Mouse (Mus musculus): Measurements from ENCODE around the gene Anxa8. TPM values are rescaled to one million over a fixed set of nuclear protein-coding genes. Genes with fewer than 3 reads are reported as not detected.

Anxa8 gene
- polyA plus RNA-seq, 1 experiment from 2014 or later: not detected

GRCm38 (mm10) chr14:34089796-34090195 lies 4.0 kb downstream of the Anxa8 start:
- Histone ChIP-seq H3K9ac (no peak overlapping the region), H3K27me3 (replicated peaks) (no peaks in the 10 kb centered on the region), H3K9me3 (replicated peaks) (no peaks in the 10 kb centered on the region), H3K4me1 (no peaks in the 10 kb centered on the region), H3K36me3 (no peaks in the 10 kb centered on the region), H3K27ac (no peak overlapping the region), H3K4me2 (no peak overlapping the region), H3K4me3 (no peak overlapping the region)
- 76% methylated on average over 8 of the region's 8 CpGs for WGBS (ENCODE audit: insufficient replicate concordance)
- no peak for ATAC-seq

GRCm38 (mm10) chr14:34091475-34091874 lies 5.7 kb downstream of the Anxa8 start:
- Histone ChIP-seq H3K9me3 (replicated peaks) (no peaks in the 10 kb centered on the region), H3K9ac (no peak overlapping the region), H3K4me2 (no peak overlapping the region), H3K27me3 (replicated peaks) (no peaks in the 10 kb centered on the region), H3K4me1 (no peaks in the 10 kb centered on the region), H3K27ac (no peak overlapping the region), H3K36me3 (no peaks in the 10 kb centered on the region), H3K4me3 (no peak overlapping the region)
- WGBS (ENCODE audit: insufficient replicate concordance): 67% methylated on average over 5 of the region's 5 CpGs
- ATAC-seq: no peak

DNA sequence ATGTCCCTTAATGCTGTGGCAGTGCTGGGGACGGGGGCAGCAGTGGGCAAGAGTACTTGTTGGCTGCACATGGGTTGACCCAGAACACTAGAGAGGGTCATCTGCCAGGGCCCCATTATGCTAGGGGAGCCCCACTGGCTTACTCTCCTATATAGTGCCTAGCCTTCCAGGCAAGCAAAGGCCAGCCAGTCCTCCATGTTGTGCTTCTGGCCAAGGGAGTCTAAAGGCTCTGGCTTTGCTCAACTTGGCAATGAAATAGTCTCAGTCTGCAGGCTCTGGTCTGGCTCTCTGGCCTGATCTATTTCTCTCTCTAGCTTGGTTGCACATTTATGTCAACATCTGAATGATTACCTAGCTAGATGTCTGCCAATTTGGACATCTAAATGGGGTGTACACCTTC lies 7.1 kb downstream of the Anxa8 start:
- ATAC-seq: no peak
- 59% methylated on average over 1 of the region's 1 CpGs for WGBS (ENCODE audit: insufficient replicate concordance)
- Histone ChIP-seq H3K36me3 (no peaks in the 10 kb centered on the region), H3K27me3 (replicated peaks) (no peaks in the 10 kb centered on the region), H3K4me1 (no peaks in the 10 kb centered on the region), H3K4me2 (no peak overlapping the region), H3K9me3 (replicated peaks) (no peaks in the 10 kb centered on the region), H3K9ac (no peak overlapping the region), H3K27ac (no peak overlapping the region), H3K4me3 (no peak overlapping the region)

GRCm38 (mm10) chr14:34096161-34096560 lies 10.4 kb downstream of the Anxa8 start:
- H3K9ac ChIP-seq: no peak overlapping the region
- no peaks in the 10 kb centered on the region for H3K27me3 ChIP-seq (replicated peaks)
- no peaks in the 10 kb centered on the region for H3K4me1 ChIP-seq
- no peak overlapping the region for H3K4me3 ChIP-seq
- H3K9me3 ChIP-seq (replicated peaks): no peaks in the 10 kb centered on the region
- H3K27ac ChIP-seq: no peak overlapping the region
- no peaks in the 10 kb centered on the region for H3K36me3 ChIP-seq
- no peak overlapping the region for H3K4me2 ChIP-seq
- no peak for ATAC-seq
- WGBS (ENCODE audit: insufficient replicate concordance): 60% methylated on average over 5 of the region's 5 CpGs

DNA sequence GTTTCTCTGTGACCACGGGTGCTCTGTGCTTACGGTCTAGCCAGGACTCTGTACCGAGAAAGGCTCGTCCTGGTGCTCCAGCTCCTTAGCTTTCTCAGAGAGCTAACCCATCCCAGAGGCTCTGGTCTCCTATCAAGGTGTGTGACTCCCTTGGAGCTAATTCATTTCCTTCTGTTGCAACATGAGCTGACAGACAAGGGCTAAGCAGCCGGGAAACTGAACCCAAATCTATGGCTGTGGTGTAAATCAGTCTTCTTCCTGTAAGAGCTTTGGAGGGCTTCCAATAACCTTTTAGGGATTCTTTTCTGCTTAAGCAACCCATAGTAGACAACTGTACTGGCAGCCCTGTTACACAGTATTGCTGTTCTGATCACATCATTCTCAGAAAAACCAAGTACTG lies 16.8 kb downstream of the Anxa8 start, which contains the start of gene A630023A22Rik:
Gene A630023A22Rik, minus strand, starts transcription at position 154 of the 400 bp plus-strand sequence.
- no peak within 1 kb of the TSS for H3K4me3 ChIP-seq
- no peak within 1 kb of the TSS for H3K4me2 ChIP-seq
- WGBS (ENCODE audit: insufficient replicate concordance): 56% methylated on average over 5 of the region's 5 CpGs
- H3K27me3 ChIP-seq (replicated peaks): no peaks in the 10 kb centered on the region
- H3K9me3 ChIP-seq (replicated peaks): no peaks in the 10 kb centered on the region
- H3K36me3 ChIP-seq: no peaks in the 10 kb centered on the region
- H3K4me1 ChIP-seq: no peaks in the 10 kb centered on the region
- ATAC-seq: no peak
- no peak within 1 kb of the TSS for H3K27ac ChIP-seq
- H3K9ac ChIP-seq: no peak within 1 kb of the TSS

DNA sequence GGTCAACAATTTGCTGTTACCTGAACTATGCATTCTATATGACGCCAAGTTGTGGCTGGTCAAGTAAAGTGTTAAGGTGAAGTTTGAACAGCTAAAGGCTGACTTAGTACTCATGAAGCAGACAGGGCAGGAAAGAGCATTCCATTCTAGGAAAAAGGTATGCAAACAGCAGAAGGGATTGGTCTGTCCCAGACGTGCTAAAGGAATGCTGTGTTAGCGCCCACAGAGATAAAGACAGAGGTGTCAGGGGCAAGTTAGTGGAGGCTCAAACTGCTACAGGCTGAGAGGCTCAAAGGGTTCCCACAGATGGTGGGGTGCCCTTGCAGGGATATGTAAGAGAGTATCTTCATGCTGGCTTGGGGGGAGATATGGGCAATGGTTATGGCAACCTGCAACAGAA lies 18.1 kb downstream of the Anxa8 start:
- Histone ChIP-seq H3K9ac (no peak overlapping the region), H3K27me3 (replicated peaks) (no peaks in the 10 kb centered on the region), H3K27ac (no peak overlapping the region), H3K4me1 (no peaks in the 10 kb centered on the region), H3K4me2 (no peak overlapping the region), H3K9me3 (replicated peaks) (no peaks in the 10 kb centered on the region), H3K36me3 (no peaks in the 10 kb centered on the region), H3K4me3 (no peak overlapping the region)
- no peak for ATAC-seq
- WGBS (ENCODE audit: insufficient replicate concordance): 63% methylated on average over 3 of the region's 3 CpGs

DNA sequence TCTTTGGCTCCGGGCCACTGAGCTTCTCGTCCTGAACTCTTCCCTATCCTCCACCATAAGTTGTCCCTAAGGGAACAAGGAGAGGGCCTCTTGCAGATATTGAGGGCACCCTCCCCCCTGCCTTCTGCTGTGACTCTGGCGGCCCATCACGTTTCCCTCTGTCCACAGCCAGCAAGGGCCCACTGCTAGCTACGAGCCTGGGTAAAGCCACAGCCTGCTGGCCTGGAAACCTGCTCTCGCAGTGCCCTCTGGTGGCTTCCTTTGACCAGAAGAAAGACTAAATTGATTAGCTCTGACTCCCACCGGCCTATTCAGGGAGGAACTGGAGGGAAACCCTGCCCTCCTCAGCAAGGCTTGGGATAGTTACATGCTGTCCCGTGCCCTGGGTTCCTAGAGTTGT lies 19.1 kb downstream of the Anxa8 start:
- Histone ChIP-seq H3K4me2 (no peak overlapping the region), H3K9ac (no peak overlapping the region), H3K27ac (no peak overlapping the region), H3K27me3 (replicated peaks) (no peaks in the 10 kb centered on the region), H3K4me1 (no peaks in the 10 kb centered on the region), H3K4me3 (no peak overlapping the region), H3K36me3 (no peaks in the 10 kb centered on the region), H3K9me3 (replicated peaks) (no peaks in the 10 kb centered on the region)
- peak; percentile 27; the same call in 1 of the 2 replicates for ATAC-seq
- WGBS (ENCODE audit: insufficient replicate concordance): 26% methylated on average over 8 of the region's 8 CpGs

DNA sequence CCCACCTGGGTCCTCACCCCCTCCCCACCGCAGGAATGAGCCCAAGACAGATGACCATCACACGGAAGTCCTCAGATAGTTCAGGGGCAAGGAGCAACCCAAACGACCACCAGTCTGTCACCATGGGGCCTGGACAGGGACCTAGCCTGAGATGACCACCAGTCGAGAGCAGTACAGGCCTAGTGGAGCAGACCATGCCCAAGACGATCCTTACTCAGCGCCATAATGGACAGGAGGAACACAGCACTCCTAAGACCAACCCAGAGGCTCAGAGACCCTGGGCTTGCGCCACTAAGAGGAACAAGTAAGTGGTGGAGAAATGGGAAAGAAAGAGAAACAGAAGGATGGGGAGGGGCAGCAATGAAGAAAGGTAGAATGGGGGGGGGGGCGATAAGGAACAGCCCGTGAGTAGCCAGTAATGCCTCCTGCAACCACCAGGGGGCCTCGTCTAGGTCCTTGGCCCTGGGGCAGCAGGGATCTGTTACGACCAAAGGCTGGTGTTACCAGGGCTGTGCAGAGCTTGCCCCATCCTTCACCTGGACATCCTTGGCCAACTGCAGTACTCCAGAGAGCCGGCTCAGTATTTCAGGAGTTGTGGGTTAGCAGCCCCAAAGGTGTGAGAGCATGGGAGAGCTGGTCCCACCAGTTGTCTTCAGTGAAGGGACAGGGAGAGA lies 20.7 kb downstream of the Anxa8 start:
- H3K4me2 ChIP-seq: no peak overlapping the region
- H3K36me3 ChIP-seq: no peaks in the 10 kb centered on the region
- ATAC-seq: no peak
- H3K9ac ChIP-seq: no peak overlapping the region
- no peaks in the 10 kb centered on the region for H3K9me3 ChIP-seq (replicated peaks)
- H3K27me3 ChIP-seq (replicated peaks): no peaks in the 10 kb centered on the region
- H3K4me3 ChIP-seq: no peak overlapping the region
- 44% methylated on average over 11 of the region's 12 CpGs for WGBS (ENCODE audit: insufficient replicate concordance)
- no peak overlapping the region for H3K27ac ChIP-seq
- no peaks in the 10 kb centered on the region for H3K4me1 ChIP-seq

DNA sequence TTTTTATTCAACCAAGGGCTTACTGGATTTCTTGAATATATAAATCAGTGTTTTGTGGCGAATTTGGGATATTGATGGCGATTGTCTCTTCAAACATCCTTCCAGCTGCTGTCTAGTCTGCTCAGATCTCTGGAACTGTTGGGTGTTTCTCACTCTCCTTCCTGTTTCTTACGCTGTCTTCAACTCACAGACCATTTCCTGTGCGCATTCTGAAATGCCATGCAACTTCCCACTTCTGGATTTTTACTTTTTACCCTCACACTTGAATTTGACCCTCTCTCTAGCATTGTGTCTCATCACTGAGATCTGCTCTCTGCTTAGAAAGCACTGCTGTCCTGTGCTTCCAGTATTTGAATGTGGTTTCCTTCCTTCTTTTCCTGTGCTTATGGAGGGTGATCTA lies 21.8 kb downstream of the Anxa8 start:
- Histone ChIP-seq H3K27ac (no peak overlapping the region), H3K36me3 (no peaks in the 10 kb centered on the region), H3K9me3 (replicated peaks) (no peaks in the 10 kb centered on the region), H3K27me3 (replicated peaks) (no peaks in the 10 kb centered on the region), H3K4me1 (no peaks in the 10 kb centered on the region), H3K9ac (no peak overlapping the region), H3K4me3 (no peak overlapping the region), H3K4me2 (no peak overlapping the region)
- ATAC-seq: no peak
- 25% methylated on average over 4 of the region's 4 CpGs for WGBS (ENCODE audit: insufficient replicate concordance)

- ATAC-seq: no peak
- H3K9ac ChIP-seq: no peak overlapping the region
- no peaks in the 10 kb centered on the region for H3K27me3 ChIP-seq (replicated peaks)
- H3K4me3 ChIP-seq: no peak overlapping the region
- 58% methylated on average over 4 of the region's 4 CpGs for WGBS (ENCODE audit: insufficient replicate concordance)
- no peak overlapping the region for H3K27ac ChIP-seq
- H3K4me2 ChIP-seq: no peak overlapping the region
- no peaks in the 10 kb centered on the region for H3K36me3 ChIP-seq
- no peaks in the 10 kb centered on the region for H3K4me1 ChIP-seq
- no peaks in the 10 kb centered on the region for H3K9me3 ChIP-seq (replicated peaks)
These were observed 28.5 kb downstream of the Anxa8 start for GRCm38 (mm10) chr14:34114311-34114710.

DNA sequence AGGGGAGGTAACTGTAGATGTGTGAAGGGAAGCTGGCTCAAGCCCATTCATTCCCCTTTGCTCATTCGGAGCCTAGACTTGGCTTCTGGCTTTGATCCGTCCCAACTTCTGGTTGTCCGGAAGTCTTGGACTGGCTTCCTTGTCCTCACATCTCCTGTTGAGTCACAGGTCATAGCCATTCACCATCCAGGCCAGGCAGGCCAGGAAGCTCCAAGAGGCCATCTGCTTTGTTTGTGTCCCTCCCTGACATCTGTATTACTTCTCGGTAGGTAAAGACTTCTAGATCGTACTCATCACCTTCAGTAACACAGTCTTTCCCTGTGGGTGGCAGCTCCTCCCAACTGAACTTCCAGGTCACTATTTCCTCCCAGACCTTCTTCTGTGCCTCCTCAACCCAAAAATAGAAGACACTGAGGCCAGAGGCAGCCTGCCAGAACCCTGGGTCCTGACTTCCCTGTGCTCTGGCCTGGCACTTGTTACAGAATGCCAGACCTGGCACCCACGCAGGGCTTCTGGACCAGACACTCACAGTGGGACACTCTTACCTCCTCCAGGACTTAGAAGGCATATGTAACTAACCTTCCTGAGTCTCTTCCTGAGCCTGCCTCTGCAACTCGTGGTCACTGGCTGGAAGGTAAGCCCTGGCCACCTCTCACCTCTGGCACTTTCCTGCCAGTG lies 33.4 kb downstream of the Anxa8 start:
- Histone ChIP-seq H3K9ac (no peak overlapping the region), H3K36me3 (no peaks in the 10 kb centered on the region), H3K4me3 (no peak overlapping the region), H3K27ac (no peak overlapping the region), H3K9me3 (replicated peaks) (no peaks in the 10 kb centered on the region), H3K4me2 (no peak overlapping the region), H3K4me1 (no peaks in the 10 kb centered on the region), H3K27me3 (replicated peaks) (no peaks in the 10 kb centered on the region)
- no peak for ATAC-seq
- WGBS (ENCODE audit: insufficient replicate concordance): 53% methylated on average over 7 of the region's 7 CpGs

DNA sequence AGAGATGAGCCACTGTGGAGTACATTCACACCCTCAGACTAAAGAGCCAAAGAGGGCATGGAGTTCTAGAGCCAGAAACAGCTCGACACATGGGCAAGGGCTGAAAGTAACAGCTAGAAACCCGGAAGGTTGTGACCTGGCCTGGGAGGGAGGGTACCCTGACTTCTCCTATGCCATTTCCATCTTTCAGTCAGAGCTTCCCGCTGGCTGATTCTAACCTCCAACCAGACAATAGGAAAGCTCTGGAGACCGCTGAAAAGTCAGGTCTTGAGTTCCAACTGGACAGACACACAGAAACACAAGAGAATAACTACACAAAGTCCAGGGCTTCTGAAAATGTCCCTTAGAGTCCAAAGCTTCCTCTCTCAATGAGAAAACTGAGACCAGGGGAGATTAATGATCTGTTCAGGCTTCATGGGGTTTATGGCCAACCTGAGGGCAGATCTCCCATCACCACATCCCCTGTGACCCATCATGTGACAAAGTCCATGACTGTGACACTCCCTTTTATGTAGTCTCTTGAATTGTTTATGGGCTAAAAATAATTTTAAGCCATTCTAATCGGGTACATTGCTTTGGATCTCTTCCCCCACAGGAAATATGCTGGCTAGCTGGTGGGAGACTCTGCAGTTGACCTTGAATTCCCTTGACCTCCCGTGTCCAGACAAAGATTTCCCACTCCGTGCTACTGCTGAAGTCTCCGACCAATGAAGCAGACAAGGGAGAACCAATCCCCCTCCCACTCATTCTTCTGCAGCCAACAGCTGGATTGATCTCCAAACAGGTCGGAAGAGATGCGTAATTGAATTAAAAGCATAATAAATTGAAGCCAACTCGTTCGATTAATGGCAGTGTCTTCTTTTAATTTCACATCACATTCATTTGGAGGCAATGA lies 34.5 kb downstream of the Anxa8 start:
- H3K9ac ChIP-seq: no peak overlapping the region
- H3K36me3 ChIP-seq: no peaks in the 10 kb centered on the region
- no peak overlapping the region for H3K27ac ChIP-seq
- H3K9me3 ChIP-seq (replicated peaks): no peaks in the 10 kb centered on the region
- no peak for ATAC-seq
- no peaks in the 10 kb centered on the region for H3K27me3 ChIP-seq (replicated peaks)
- no peaks in the 10 kb centered on the region for H3K4me1 ChIP-seq
- no peak overlapping the region for H3K4me3 ChIP-seq
- H3K4me2 ChIP-seq: no peak overlapping the region
- WGBS (ENCODE audit: insufficient replicate concordance): 59% methylated on average over 12 of the region's 12 CpGs

Measured in liver, embryonic 12.5 days (tissue).